Mouse (Mus musculus) lung, postnatal 10 days (tissue): ENCODE measurements around the gene Abcb8.
"Not testable (repeated sequence)": the region's sequence is repeated elsewhere in the genome, so short reads cannot be mapped to it uniquely, and the experiment has no call there.

Experiments
- DNase-seq: peaks from one replicate; pipeline ENCODE4 v3.0.0; 2021

Gene Abcb8

GRCm38 (mm10) chr5:24369767-24370166 is 23.7 kb upstream of the Abcb8 start:
- no peak for DNase-seq

- DNase-seq, result no peak
These were observed 19.7 kb upstream of the Abcb8 start for GRCm38 (mm10) chr5:24373807-24374206.

- peak; percentile 34 for DNase-seq
These were observed 19.2 kb upstream of the Abcb8 start for GRCm38 (mm10) chr5:24374216-24374615.

GRCm38 (mm10) chr5:24374666-24375328 is 18.7 kb upstream of the Abcb8 start:
- no peak for DNase-seq

- DNase-seq, result no peak
These were observed 14.8 kb upstream of the Abcb8 start for GRCm38 (mm10) chr5:24378700-24379099.

GRCm38 (mm10) chr5:24379501-24379900 is 14.0 kb upstream of the Abcb8 start:
- DNase-seq, result no peak

- DNase-seq, result no peak
These were observed 13.0 kb upstream of the Abcb8 start for GRCm38 (mm10) chr5:24380499-24380898.

- DNase-seq, result no peak
These were observed 12.0 kb upstream of the Abcb8 start for GRCm38 (mm10) chr5:24381486-24381885.

GRCm38 (mm10) chr5:24381988-24382387 is 11.5 kb upstream of the Abcb8 start:
- DNase-seq, result no peak

- DNase-seq, result peak; percentile 95
These were observed 10.2 kb upstream of the Abcb8 start for GRCm38 (mm10) chr5:24383026-24383859.

GRCm38 (mm10) chr5:24384407-24384806 is 9.1 kb upstream of the Abcb8 start:
- peak; percentile 54 for DNase-seq

- no peak for DNase-seq
These were observed 8.1 kb upstream of the Abcb8 start for GRCm38 (mm10) chr5:24385374-24385773.

- DNase-seq, result no peak
These were observed 7.4 kb upstream of the Abcb8 start for GRCm38 (mm10) chr5:24385887-24386550.

GRCm38 (mm10) chr5:24387264-24388241 is 5.9 kb upstream of the Abcb8 start:
- peak; percentile 57 for DNase-seq

GRCm38 (mm10) chr5:24388246-24388915 is 5.1 kb upstream of the Abcb8 start:
- DNase-seq, result no peak

- DNase-seq, result peak; percentile 72
These were observed 4.3 kb upstream of the Abcb8 start for GRCm38 (mm10) chr5:24389011-24389657.

GRCm38 (mm10) chr5:24389658-24390020 is 3.8 kb upstream of the Abcb8 start:
- DNase-seq, result no peak

GRCm38 (mm10) chr5:24391864-24392263 is 1.6 kb upstream of the Abcb8 start, which contains the start of gene Atg9b:
Gene Atg9b (minus strand): TSS chr5:24392143.
- no peak for DNase-seq

GRCm38 (mm10) chr5:24392724-24393123 is 739 bp upstream of the Abcb8 start:
- DNase-seq, result no peak

- peak; percentile 97 for DNase-seq
These were observed 867 bp downstream of the Abcb8 start for GRCm38 (mm10) chr5:24394165-24394894.

- not testable (repeated sequence) for DNase-seq
These were observed 2.8 kb downstream of the Abcb8 start for GRCm38 (mm10) chr5:24396254-24396653.
